ENCODE assay signal across 11 mouse cellular contexts in the genomic region with DNA sequence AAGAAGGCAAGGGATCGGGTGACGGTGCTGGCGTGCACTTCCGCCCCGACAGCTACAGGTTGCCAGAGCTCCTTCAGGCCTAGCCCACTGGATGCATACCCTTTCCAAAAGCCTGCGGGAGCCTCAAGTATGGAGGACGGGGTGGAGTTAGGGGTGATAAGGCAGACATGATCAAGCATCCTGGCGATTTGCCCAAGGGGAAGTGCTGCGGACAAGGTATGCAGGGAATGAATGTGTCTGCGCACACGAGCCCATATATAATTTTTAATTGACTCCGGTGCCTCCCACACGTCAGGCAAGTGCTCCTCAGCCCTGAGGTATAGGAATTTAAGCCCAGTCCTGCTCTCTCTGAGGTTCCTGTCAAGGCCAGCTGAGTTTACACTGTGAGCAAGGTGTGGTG. TPM values are rescaled to one million over a fixed set of nuclear protein-coding genes. Genes with fewer than 3 reads are reported as not detected.
A peak's percentile ranks its signal among the peaks of the same experiment; 100 is the strongest.
DNase-seq lines count a peak whose midpoint lies in the region; ATAC-seq and TF ChIP-seq lines count a peak whose summit lies in the region.
"Had no signal": no experiment of that assay in that cellular context is flagged by ENCODE, and none has a peak within 500 bp of the region (broad histone marks: within the 10 kb centered on the region; RNA-seq: fewer than 3 reads in every experiment).

No protein-coding gene starts in this region.

- H3K4me3 ChIP-seq in liver, embryonic 11.5 days (ENCODE audit: low read depth, low read length) = no peak overlapping the region
- no peak overlapping the region for H3K4me3 ChIP-seq in limb, embryonic 14.5 days (replicated peaks; ENCODE audit: low read length)
- no peak overlapping the region for H3K4me3 ChIP-seq in stomach, embryonic 14.5 days (ENCODE audit: low read depth, low read length)
- H3K4me3 ChIP-seq in midbrain, embryonic 14.5 days (replicated peaks; ENCODE audit: low read depth, low read length) = no peak overlapping the region
- H3K4me3 ChIP-seq: hindbrain, embryonic 12.5 days had no signal

- H3K4me1 ChIP-seq in liver, embryonic 11.5 days (replicated peaks; ENCODE audit: control insufficient read depth, insufficient read depth, low read length) = peaks cover 18% of the 10 kb centered on the region
- 0 out of 2 replicates have a peak, but pooled peaks cover 3% of the 10 kb centered on the region for H3K4me1 ChIP-seq in limb, embryonic 14.5 days (ENCODE audit: control insufficient read depth, insufficient read depth, low read length)
- H3K4me1 ChIP-seq in stomach, embryonic 14.5 days (ENCODE audit: control insufficient read depth, insufficient read depth, low read length) = 0 out of 2 replicates have a peak, but pooled peaks cover 5% of the 10 kb centered on the region
- H3K4me1 ChIP-seq in midbrain, embryonic 14.5 days (ENCODE audit: control insufficient read depth, insufficient read depth, low read length) = no peaks in the 10 kb centered on the region

- TF ChIP-seq POLR2A in limb, embryonic 14.5 days (IDR thresholded peaks at IDR 0.05; ENCODE audit: borderline replicate concordance, extremely low read depth, insufficient read depth, insufficient read length) = no peak

- no peak overlapping the region for H3K9ac ChIP-seq in liver, embryonic 11.5 days (ENCODE audit: low read depth, low read length)
- no peak overlapping the region for H3K9ac ChIP-seq in limb, embryonic 14.5 days (ENCODE audit: low read depth, low read length, severe bottlenecking)
- H3K9ac ChIP-seq in stomach, embryonic 14.5 days (replicated peaks; ENCODE audit: low read depth, low read length) = no peak overlapping the region
- no peak overlapping the region for H3K9ac ChIP-seq in midbrain, embryonic 14.5 days (replicated peaks; ENCODE audit: low read length)
- H3K9ac ChIP-seq: hindbrain, embryonic 12.5 days had no signal

- 59% methylated on average over 13 of the region's 13 CpGs for WGBS in liver, embryonic 11.5 days
- 36% methylated on average over 13 of the region's 13 CpGs for WGBS in limb, embryonic 14.5 days
- WGBS in stomach, embryonic 14.5 days = 32% methylated on average over 13 of the region's 13 CpGs
- WGBS in midbrain, embryonic 14.5 days = 87% methylated on average over 13 of the region's 13 CpGs

- DNase-seq in adrenal gland, postnatal 14 days = peak; percentile 42
- DNase-seq in adrenal gland, postnatal 36 days = no peak
- DNase-seq in liver = peak; percentile 47
- no peak for DNase-seq in liver, embryonic 11.5 days (ENCODE audit: low spot score)
- DNase-seq in limb, embryonic 14.5 days (ENCODE audit: low spot score) = peak; percentile 32
- no peak for DNase-seq in midbrain, embryonic 14.5 days
- no peak for DNase-seq in layer of hippocampus, postnatal 14 days (ENCODE audit: low spot score in 2 of 2)

- no peak overlapping the region for H3K4me2 ChIP-seq in liver, embryonic 11.5 days
- H3K4me2 ChIP-seq in limb, embryonic 14.5 days (replicated peaks; ENCODE audit: low read depth, low read length, severe bottlenecking) = no peak overlapping the region
- H3K4me2 ChIP-seq in stomach, embryonic 14.5 days (replicated peaks; ENCODE audit: low read depth, low read length) = no peak overlapping the region
- no peak overlapping the region for H3K4me2 ChIP-seq in midbrain, embryonic 14.5 days (ENCODE audit: low read length)
- H3K4me2 ChIP-seq: hindbrain, embryonic 12.5 days had no signal

- no peaks in the 10 kb centered on the region for H3K9me3 ChIP-seq in liver, embryonic 11.5 days (ENCODE audit: control insufficient read depth, low read length)
- no peaks in the 10 kb centered on the region for H3K9me3 ChIP-seq in limb, embryonic 14.5 days (ENCODE audit: control insufficient read depth, low read length)
- H3K9me3 ChIP-seq in stomach, embryonic 14.5 days (ENCODE audit: control insufficient read depth, low read depth, low read length) = no peaks in the 10 kb centered on the region
- no peaks in the 10 kb centered on the region for H3K9me3 ChIP-seq in midbrain, embryonic 14.5 days (ENCODE audit: control insufficient read depth, low read length)
- H3K9me3 ChIP-seq: hindbrain, embryonic 12.5 days had no signal

- no peak overlapping the region for H3K27ac ChIP-seq in liver, embryonic 11.5 days (ENCODE audit: low read depth, low read length)
- H3K27ac ChIP-seq in limb, embryonic 14.5 days (replicated peaks; ENCODE audit: low read depth, low read length) = no peak overlapping the region
- peak overlapping the region; percentile 52; the same call in 1 of the 2 replicates for H3K27ac ChIP-seq in stomach, embryonic 14.5 days (ENCODE audit: low read length)
- no peak overlapping the region for H3K27ac ChIP-seq in midbrain, embryonic 14.5 days (replicated peaks; ENCODE audit: low read depth, low read length)
- H3K27ac ChIP-seq: hindbrain, embryonic 12.5 days had no signal

- H3K27me3 ChIP-seq in liver, embryonic 11.5 days (replicated peaks; ENCODE audit: control insufficient read depth, insufficient read depth, low read length) = no peaks in the 10 kb centered on the region
- no peaks in the 10 kb centered on the region for H3K27me3 ChIP-seq in limb, embryonic 14.5 days (ENCODE audit: control insufficient read depth, insufficient read depth, low read length)
- no peaks in the 10 kb centered on the region for H3K27me3 ChIP-seq in stomach, embryonic 14.5 days (ENCODE audit: control insufficient read depth, insufficient read depth, low read length)
- H3K27me3 ChIP-seq in midbrain, embryonic 14.5 days (ENCODE audit: control insufficient read depth, insufficient read depth, low read length) = no peaks in the 10 kb centered on the region
- H3K27me3 ChIP-seq: hindbrain, embryonic 12.5 days had no signal

- no peaks in the 10 kb centered on the region for H3K36me3 ChIP-seq in liver, embryonic 11.5 days (ENCODE audit: control insufficient read depth, insufficient read depth, low read length)
- H3K36me3 ChIP-seq in limb, embryonic 14.5 days (ENCODE audit: control insufficient read depth, insufficient read depth, low read length) = no peaks in the 10 kb centered on the region
- no peaks in the 10 kb centered on the region for H3K36me3 ChIP-seq in stomach, embryonic 14.5 days (ENCODE audit: control insufficient read depth, insufficient read depth, low read length)
- H3K36me3 ChIP-seq in midbrain, embryonic 14.5 days (ENCODE audit: control insufficient read depth, insufficient read depth, low read length) = no peaks in the 10 kb centered on the region
- H3K36me3 ChIP-seq: hindbrain, embryonic 12.5 days had no signal

- no peak for ATAC-seq in liver, embryonic 11.5 days (replicated peaks; ENCODE audit: low FRiP score)
- ATAC-seq in limb, embryonic 14.5 days (ENCODE audit: low FRiP score, low read depth) = no peak
- ATAC-seq in stomach, embryonic 14.5 days (ENCODE audit: insufficient number of reproducible peaks, insufficient read depth, low FRiP score, low read depth) = peak; percentile 57; the same call in 1 of the 2 replicates
- no peak for ATAC-seq in midbrain, embryonic 14.5 days (ENCODE audit: low FRiP score, low TSS enrichment)

RNA-seq across cellular contexts. Expression of gene Aqp7, which starts 7.2 kb away (rescaled TPM):
- total RNA-seq in adrenal gland, postnatal 14 days (2021) = 62.7 and 67.7 TPM in 2 replicates
- 10 to 100 TPM; 22.9 to 26.1 TPM for total RNA-seq in adrenal gland, postnatal 36 days (2021)
- 0.86 and 1.2 TPM in 2 replicates for polyA plus RNA-seq in liver, embryonic 11.5 days (2014; fragmentation: Nextera tagmentation; extraction: Ambion mirVana)
- 0.09 and 0.13 TPM in 2 replicates for polyA plus RNA-seq in limb, embryonic 14.5 days (2012; rRNA removed)
- 0.18 TPM in 1 of 2 replicates, not detected in the other for polyA plus RNA-seq in limb, embryonic 14.5 days (2014; fragmentation: Nextera tagmentation; extraction: Ambion mirVana)
- polyA plus RNA-seq in stomach, embryonic 14.5 days (2014; fragmentation: Nextera tagmentation; extraction: Ambion mirVana) = 0.22 and 0.43 TPM in 2 replicates
- 0.16 TPM in 1 of 2 replicates, not detected in the other for polyA plus RNA-seq in midbrain, embryonic 14.5 days (2014; fragmentation: Nextera tagmentation; extraction: Ambion mirVana)
- total RNA-seq in layer of hippocampus, postnatal 14 days (2021) = not detected
- total RNA-seq: left cerebral cortex, postnatal 14 days; monocyte, adult 5-6 weeks had no signal
- polyA plus RNA-seq: hindbrain, embryonic 12.5 days had no signal

RNA-seq across cellular contexts. Expression of gene Aqp3, which starts 42.9 kb away (rescaled TPM):
- total RNA-seq in adrenal gland, postnatal 14 days (2021) = 2.7 TPM in 1 of 2 replicates, not detected in the other
- under 1 TPM in 1 of 2 experiments, not detected in 1; 0.23 TPM for total RNA-seq in adrenal gland, postnatal 36 days (2021)
- 12.7 and 15.7 TPM in 2 replicates for polyA plus RNA-seq in liver, embryonic 11.5 days (2014; fragmentation: Nextera tagmentation; extraction: Ambion mirVana)
- 56.2 and 72.9 TPM in 2 replicates for polyA plus RNA-seq in limb, embryonic 14.5 days (2012; rRNA removed)
- polyA plus RNA-seq in limb, embryonic 14.5 days (2014; fragmentation: Nextera tagmentation; extraction: Ambion mirVana) = 31.5 and 36.6 TPM in 2 replicates
- polyA plus RNA-seq in stomach, embryonic 14.5 days (2014; fragmentation: Nextera tagmentation; extraction: Ambion mirVana) = 27.3 and 36.0 TPM in 2 replicates
- 0.22 TPM in 1 of 2 replicates, not detected in the other for polyA plus RNA-seq in midbrain, embryonic 14.5 days (2014; fragmentation: Nextera tagmentation; extraction: Ambion mirVana)
- total RNA-seq in layer of hippocampus, postnatal 14 days (2021) = under 1 TPM in 1 of 2 experiments, not detected in 1; 0.18 TPM
- total RNA-seq: left cerebral cortex, postnatal 14 days had no signal

Comparison
In these comparisons a context has a peak if more than half of its experiments do, and no peak if none do; other contexts are left out.
1. DNase-seq: peak in adrenal gland, postnatal 14 days (single experiment), liver (single experiment) and limb, embryonic 14.5 days (single experiment); none in adrenal gland, postnatal 36 days (0 of 2), liver, embryonic 11.5 days (single experiment), midbrain, embryonic 14.5 days (single experiment) and layer of hippocampus, postnatal 14 days (0 of 2).
2. RNA of gene Aqp3, which starts 42.9 kb away (polyA plus RNA-seq): 31.5 to 72.9 TPM in limb, embryonic 14.5 days, 27.3 to 36.0 TPM in stomach, embryonic 14.5 days and 12.7 to 15.7 TPM in liver, embryonic 11.5 days; 0.22 TPM in midbrain, embryonic 14.5 days; every median in the first group is over 10 times any median in the second.